Mouse (Mus musculus) lung, postnatal 4 days (tissue): ENCODE results near the gene Fastkd3.
"Not testable (repeated sequence)": the region's sequence is repeated elsewhere in the genome, so short reads cannot be mapped to it uniquely, and the experiment has no call there.

ENCODE experiments used
- DNase-seq, 2 experiments: peaks; one replicate each; pipeline ENCODE4 v3.0.0; 2021

Gene Fastkd3

DNA sequence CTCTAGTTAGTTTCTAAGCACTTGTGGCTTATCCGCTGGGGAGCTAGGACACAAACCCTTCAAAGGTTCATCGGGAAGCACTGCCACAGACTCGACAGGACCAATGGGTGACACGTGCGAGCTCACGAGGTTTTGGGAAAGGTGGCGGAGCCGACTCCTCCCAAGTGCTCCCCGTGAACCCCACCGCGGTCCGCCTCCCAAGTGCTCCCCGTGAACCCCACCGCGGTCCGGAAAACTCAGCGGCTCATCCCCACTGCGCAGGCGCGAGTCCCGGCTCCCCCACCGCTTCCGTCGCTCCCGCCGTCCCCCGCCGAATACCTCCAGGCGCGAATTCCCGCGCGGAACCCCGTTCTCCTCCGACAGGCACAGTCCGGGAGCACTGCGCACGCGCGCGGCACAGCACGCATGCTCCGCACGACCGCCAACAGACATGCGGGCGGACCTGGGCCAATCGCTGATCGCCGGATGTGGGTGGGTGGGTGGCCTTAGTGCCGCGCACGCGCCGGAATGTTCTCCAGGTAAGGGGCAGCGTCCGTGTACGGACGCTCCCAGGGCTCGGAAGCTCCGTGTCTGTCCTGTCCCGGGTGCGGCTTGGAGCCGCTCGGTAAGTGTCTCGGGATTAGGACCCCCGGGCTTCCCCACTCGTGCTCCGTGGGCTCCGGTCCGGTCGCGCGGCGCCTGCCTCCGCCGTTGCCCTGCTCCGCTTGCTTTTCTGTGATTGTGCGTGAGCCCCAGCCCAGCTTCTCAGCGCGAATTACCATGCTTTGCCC, at the start of gene Fastkd3, which contains the start of gene Mtrr:
Gene Fastkd3, plus strand, starts transcription at position 488 of the 770 bp plus-strand sequence.
Gene Mtrr, minus strand, starts transcription at position 403 of the 770 bp plus-strand sequence.
- peak; percentile 97 to 99 for DNase-seq

- DNase-seq: not testable (repeated sequence)
Observed at GRCm38 (mm10) chr13:68553391-68553790, 28.6 kb upstream of the Fastkd3 start.

GRCm38 (mm10) chr13:68568110-68568509, 13.9 kb upstream of the Fastkd3 start:
- DNase-seq: no peak

DNA sequence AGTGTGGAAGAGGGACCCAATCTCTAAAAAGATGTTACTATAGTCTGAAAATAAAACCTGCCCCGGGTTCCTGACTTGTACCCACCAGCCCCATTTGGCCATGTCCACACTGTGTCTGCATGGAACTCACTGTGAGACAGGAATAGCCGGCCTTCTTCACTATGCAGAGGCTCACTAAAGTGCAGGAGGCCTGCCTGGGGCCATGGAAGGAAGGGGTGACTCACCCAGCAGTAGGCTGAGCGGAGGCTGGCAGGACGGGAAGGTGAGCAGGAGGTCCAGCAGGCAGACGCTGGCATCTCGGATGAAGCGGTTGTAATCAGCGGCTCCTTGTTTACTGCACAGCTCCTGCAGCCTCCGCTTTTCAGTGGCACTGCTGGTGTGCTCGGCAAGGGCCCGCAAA, 13.5 kb upstream of the Fastkd3 start:
- DNase-seq: no peak

DNA sequence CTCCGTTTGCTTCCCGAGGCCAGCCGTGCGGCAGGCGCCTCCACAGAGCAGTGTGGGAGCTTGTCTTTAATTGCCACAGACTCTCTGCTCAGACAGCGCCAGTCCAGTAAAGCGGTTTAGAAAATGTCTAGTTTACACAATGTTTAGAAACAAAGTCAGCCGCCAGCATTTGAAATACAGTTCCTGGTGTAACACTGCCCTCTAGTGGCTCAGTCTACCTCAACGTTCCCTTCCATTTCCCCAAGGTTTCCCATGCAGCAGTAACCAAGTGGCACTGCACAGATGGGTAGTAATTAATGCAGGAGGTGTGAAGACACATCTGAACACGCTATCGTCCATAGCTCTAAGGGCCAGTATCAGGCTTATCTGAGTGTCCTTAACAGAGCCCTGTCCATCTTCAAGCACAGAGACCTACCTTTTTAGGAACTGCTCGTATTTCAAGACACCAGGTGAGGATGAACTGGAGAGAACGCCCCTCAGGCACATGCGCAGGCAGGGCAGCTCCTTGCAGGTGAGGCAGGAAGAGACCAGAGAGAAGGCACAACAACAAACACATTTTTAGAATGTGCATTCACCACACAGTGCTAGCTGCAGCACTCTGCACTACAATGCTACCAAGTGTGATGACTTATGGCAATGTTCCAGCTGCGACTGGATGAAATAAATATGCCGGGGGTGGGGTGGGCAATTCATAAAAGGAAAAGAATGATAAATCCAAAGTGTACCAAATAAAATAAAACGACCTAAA, 12.3 kb upstream of the Fastkd3 start:
- peak; percentile 46 to 71 for DNase-seq

DNA sequence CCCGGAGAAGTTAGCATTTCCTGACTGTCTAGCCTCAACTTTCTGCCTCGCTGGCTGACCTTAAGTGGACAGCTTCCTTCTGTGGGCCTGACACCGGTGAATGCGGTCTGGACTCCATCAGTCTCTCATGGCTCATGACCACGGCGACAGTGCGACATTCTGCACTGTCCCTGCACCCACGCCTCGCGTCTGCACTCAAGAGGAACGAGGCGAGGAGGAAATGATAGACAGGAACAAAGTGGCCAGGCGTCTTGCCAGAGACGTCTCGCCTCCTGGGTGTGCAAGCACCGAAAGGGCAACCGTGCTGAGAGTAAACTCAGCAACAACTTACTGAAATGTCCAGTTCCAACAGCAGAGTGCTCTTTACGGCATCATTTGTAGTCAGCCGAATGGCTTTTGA, 9.8 kb upstream of the Fastkd3 start:
- DNase-seq: peak in 1 of 2 experiments; percentile 53

DNA sequence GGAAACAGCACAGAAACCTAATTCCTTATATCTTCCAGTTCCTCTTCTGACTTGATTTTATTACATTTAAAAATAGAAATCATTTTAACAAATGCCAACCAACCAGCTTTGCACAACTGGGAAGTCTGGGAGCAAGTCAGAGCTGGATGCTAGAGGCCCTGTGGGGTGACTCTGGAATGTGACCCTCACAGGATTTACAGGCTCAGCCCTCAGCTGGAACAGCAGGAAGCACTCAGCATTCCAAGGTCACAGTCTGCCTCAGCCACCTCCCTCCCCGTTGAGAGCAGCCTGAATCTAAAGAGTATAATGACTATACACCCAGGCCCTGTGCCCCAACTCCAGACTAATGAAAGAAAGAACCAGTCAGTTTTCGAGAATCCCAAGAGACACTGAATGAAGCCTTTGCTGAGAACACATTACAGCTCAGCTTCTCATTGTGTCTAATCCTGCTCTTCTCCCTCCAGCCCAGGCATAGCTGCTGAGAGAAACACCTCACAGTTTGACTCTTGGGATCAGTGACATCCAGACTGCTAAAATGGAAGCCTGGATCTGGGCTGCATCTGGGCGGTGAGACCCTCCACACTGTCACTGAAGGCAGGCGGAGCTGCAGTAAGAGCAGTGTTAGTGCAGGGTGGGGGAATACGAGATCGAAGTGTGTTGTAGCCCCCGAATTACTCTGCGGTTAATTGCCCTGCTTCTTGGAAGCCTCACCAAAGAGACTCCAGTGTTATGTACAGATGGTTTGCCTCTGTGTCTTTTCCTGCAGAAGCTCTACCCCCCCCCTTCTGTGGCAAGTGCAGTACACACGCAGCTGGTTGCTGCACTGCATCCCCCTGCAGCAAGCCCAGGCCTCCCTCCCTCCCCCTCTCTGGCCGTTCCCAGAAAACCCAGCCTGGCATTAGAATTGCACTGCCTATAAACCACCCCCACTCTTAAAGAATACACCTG, 8.8 kb upstream of the Fastkd3 start:
- peak; percentile 59 to 86 for DNase-seq

DNA sequence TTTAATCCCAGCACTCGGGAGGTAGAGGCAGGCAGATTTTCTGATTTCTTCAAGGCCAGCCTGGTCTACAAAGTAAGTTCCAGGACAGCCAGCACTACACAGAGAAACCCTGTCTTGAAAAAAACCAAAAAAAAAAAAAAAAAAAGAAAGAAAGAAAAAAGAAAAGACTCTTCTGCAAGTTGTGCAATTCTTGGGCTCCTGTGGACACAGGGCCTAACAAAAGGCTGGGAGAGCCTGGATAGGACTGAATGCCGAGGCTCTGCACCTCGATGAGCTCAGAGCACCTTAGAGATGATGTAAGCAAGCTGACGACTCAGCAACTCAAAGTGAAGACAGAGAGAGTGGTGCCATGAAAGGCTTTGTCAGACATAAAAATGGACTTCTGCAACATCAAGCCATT, 7.6 kb upstream of the Fastkd3 start:
- no peak for DNase-seq

GRCm38 (mm10) chr13:68577945-68578344, 4.1 kb upstream of the Fastkd3 start:
- peak; percentile 54 to 83 for DNase-seq

GRCm38 (mm10) chr13:68581086-68581740, 821 bp upstream of the Fastkd3 start:
- DNase-seq: no peak

GRCm38 (mm10) chr13:68582517-68582780, 415 bp downstream of the Fastkd3 start:
- no peak for DNase-seq

GRCm38 (mm10) chr13:68583961-68584360, 1.9 kb downstream of the Fastkd3 start:
- no peak for DNase-seq

GRCm38 (mm10) chr13:68585441-68585840, 3.4 kb downstream of the Fastkd3 start:
- no peak for DNase-seq

DNA sequence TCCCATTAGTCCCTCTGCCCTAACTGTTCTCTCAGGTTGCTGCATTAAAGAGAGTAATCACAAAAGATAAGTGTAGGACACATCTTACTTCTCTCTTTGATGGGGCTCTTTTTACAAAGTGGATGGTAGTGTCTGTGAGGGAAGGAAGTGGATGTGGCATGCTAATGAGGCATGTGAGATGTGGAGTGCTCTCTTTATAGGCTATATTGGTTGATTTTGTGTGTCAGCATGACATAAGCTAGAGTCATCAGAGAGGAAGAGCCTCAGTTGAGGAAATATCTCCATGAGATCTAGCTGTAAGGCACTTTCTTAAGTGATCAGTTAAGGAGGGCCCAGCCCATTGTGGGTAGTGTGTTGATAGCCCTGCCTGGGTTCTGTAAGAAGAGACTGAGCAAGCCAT, 6.3 kb downstream of the Fastkd3 start:
- DNase-seq: no peak

GRCm38 (mm10) chr13:68593797-68594196, 11.8 kb downstream of the Fastkd3 start:
- no peak for DNase-seq

GRCm38 (mm10) chr13:68597199-68597598, 15.2 kb downstream of the Fastkd3 start, which contains the start of gene 1700001L19Rik:
Gene 1700001L19Rik (plus strand): TSS chr13:68597421.
- no peak for DNase-seq

GRCm38 (mm10) chr13:68597667-68598066, 15.6 kb downstream of the Fastkd3 start:
- no peak for DNase-seq

DNA sequence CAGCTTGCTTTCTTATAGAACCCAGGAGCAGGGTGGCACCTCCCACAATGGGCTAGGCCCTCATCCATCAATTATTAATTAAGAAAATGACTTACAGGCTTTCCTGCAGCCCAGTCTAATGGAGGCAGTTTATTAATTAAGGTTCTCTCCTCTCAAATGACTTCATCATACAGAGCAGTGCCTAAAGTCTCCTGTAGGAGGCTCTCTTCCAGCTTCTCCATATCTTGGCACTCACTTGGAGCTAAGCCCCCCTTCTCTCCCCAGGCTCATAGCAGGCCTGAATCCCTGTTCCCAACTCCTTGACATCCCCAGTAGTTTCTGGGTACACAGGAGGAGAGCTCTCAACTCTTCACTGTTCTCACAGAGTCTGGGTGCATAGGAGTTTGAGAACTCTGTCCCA, 16.9 kb downstream of the Fastkd3 start:
- no peak for DNase-seq

GRCm38 (mm10) chr13:68601184-68601583, 19.1 kb downstream of the Fastkd3 start:
- DNase-seq: peak; percentile 28 to 38

- DNase-seq: no peak
Observed at GRCm38 (mm10) chr13:68603085-68603484, 21.1 kb downstream of the Fastkd3 start.

- peak; percentile 49 to 70 for DNase-seq
Observed at GRCm38 (mm10) chr13:68605689-68606126, 23.7 kb downstream of the Fastkd3 start.

GRCm38 (mm10) chr13:68607652-68608405, 25.8 kb downstream of the Fastkd3 start:
- peak; percentile 23 to 61 for DNase-seq
